Mouse (Mus musculus): ENCODE data around the gene Plekhg1. TPM values are rescaled to one million over a fixed set of nuclear protein-coding genes. Genes with fewer than 3 reads are reported as not detected.

The Plekhg1 gene
- total and polyA plus RNA-seq, 3 experiments: 3.6 to 11.0 (median 7.6) TPM

DNA sequence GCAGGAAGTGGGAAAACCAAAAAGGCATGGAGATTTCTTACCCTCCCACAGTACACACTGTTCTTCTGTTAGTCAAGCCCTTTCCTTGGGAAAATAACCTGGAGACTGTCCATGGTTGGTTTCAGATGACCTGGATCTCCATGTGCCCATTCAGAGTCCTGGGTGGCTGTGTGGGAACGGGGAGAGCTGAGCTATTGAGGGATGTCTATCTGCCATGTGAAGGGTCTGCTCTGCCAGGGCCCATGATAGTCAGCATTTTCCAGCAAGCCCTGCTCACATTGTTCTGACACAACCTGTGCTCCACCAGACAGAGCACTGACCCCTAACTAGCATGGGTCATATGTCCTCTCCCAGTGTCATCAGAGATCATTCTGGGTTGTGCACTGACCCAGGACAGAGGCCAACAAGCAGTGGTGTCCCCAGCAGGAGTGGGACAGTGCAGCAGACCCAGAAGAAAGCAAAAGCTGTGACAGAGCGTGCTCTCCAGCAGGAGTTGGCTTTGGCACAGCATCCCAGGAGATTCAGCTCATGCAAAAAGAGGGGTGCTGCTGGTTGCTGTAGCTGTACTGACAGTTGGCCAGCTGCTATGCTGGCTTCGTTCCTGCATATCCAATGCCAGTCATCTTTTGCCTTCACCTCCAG lies 24.7 kb upstream of the Plekhg1 start:
- H3K4me3 ChIP-seq: no peak overlapping the region
- H3K27ac ChIP-seq: peak overlapping the region; percentile 24; the same call in 1 of the 2 replicates
- no peaks in the 10 kb centered on the region for H3K27me3 ChIP-seq (ENCODE audit: control insufficient read depth, insufficient read depth, low read length)
- no peak overlapping the region for H3K9ac ChIP-seq (ENCODE audit: low read depth, low read length)
- DNase-seq: peak; percentile 32 to 51
- WGBS: 79% methylated on average over 3 of the region's 3 CpGs
- intact Hi-C loops (cut with DNase I): no loop called here
- peaks cover 2% of the 10 kb centered on the region for H3K36me3 ChIP-seq (ENCODE audit: control insufficient read depth, insufficient read depth, low read length)
- H3K4me1 ChIP-seq (ENCODE audit: control insufficient read depth, insufficient read depth, low read length): peaks cover 1% of the 10 kb centered on the region; the same call in 1 of the 2 replicates
- TF ChIP-seq POLR2A (IDR thresholded peaks at IDR 0.05; ENCODE audit: insufficient read depth, low read depth, low read length): no peak
- TF ChIP-seq CTCF (IDR thresholded peaks at IDR 0.05): 0 out of 2 replicates have a peak, but pooled peaks have one; percentile 5
- no peaks in the 10 kb centered on the region for H3K79me2 ChIP-seq (replicated peaks; ENCODE audit: control insufficient read depth, insufficient read depth, low read length)

DNA sequence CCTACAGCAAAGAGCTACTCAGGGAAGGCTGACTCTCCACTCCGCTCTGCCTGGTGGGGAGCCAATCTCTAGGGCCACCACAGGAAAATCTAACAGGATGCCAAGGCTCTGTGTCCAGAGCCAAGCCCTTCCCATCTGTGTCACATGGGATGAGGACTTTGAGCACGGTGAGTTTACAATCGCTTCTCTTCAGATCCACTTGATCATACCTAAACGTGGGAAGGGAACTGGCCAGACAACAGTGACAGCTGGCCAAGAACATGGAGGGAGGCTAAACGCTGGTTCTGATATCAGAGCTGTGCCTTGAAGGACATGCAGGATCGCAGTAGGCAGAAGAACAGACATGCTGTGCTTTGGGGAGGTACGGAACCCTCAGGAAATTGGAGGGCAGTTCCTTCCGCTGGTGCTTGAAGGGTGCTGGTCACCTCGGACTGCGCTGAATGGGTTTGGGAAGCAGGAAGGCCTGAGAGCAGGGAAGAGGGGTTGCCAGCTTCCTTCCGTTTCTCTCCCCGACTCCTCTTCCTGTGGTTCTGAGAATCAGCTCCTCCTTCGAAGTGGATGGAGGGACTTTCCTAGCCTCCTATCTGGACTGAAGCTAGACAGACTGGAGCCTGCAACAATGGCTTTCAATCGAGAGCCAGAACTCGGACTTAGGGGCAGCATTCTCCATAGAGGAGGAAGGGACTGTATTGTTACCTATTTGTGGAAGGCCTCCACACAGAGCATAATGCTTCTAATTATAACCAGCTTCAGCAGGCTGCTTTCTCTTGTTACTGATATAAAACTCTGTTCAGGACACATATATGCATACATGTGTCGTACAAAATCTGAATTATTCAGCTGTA lies 21.9 kb upstream of the Plekhg1 start:
- Histone ChIP-seq H3K27ac (peak overlapping the region; percentile 91), H3K27me3 (ENCODE audit: control insufficient read depth, insufficient read depth, low read length) (no peaks in the 10 kb centered on the region), H3K4me3 (peak overlapping the region; percentile 36), H3K4me1 (ENCODE audit: control insufficient read depth, insufficient read depth, low read length) (peaks cover 1% of the 10 kb centered on the region; the same call in 1 of the 2 replicates), H3K79me2 (replicated peaks; ENCODE audit: control insufficient read depth, insufficient read depth, low read length) (no peaks in the 10 kb centered on the region), H3K36me3 (ENCODE audit: control insufficient read depth, insufficient read depth, low read length) (peaks cover 2% of the 10 kb centered on the region), H3K9ac (ENCODE audit: low read depth, low read length) (peak overlapping the region; percentile 58)
- DNase-seq: peak; percentile 74 to 83
- TF ChIP-seq CTCF (IDR thresholded peaks at IDR 0.05): peak; percentile 13; the same call in 1 of the 2 replicates
- peak; percentile 74 for TF ChIP-seq POLR2A (IDR thresholded peaks at IDR 0.05; ENCODE audit: insufficient read depth, low read depth, low read length)
- TF ChIP-seq EP300 (IDR thresholded peaks at IDR 0.05; ENCODE audit: insufficient read depth, low read depth, low read length): 0 out of 2 replicates have a peak, but pooled peaks have one; percentile 49
- 8% methylated on average over 16 of the region's 16 CpGs for WGBS
- intact Hi-C loops (cut with DNase I): loop anchor here (1.0 to 2.0 kb wide), 3 partner anchors 21 to 71 kb away; no protein-coding TSS in a partner anchor

DNA sequence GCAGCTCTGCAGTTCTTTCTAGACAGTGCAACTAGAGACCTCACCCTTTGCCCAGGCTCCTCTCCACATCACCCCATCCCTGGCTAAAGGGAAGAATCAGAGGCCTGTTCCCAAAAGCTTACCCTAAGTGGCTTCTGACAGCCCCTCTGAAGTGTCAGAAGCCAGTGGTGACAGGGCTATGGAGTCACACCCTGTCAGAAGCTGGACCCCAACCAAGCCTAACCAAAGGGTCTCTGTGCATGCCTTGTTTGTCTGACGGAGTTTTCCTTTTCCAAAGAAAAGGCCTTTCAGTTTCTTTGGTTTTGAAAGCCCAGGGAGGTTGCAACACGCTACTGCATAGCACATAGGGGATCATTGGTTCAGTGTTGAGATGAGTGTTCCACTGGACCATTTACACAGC lies 19.9 kb upstream of the Plekhg1 start:
- Histone ChIP-seq H3K27me3 (ENCODE audit: control insufficient read depth, insufficient read depth, low read length) (no peaks in the 10 kb centered on the region), H3K36me3 (ENCODE audit: control insufficient read depth, insufficient read depth, low read length) (peaks cover 2% of the 10 kb centered on the region), H3K4me1 (ENCODE audit: control insufficient read depth, insufficient read depth, low read length) (peaks cover 1% of the 10 kb centered on the region; the same call in 1 of the 2 replicates), H3K4me3 (no peak overlapping the region), H3K79me2 (replicated peaks; ENCODE audit: control insufficient read depth, insufficient read depth, low read length) (no peaks in the 10 kb centered on the region), H3K27ac (no peak overlapping the region), H3K9ac (ENCODE audit: low read depth, low read length) (no peak overlapping the region)
- no peak for TF ChIP-seq EP300 (IDR thresholded peaks at IDR 0.05; ENCODE audit: insufficient read depth, low read depth, low read length)
- no peak for TF ChIP-seq CTCF (IDR thresholded peaks at IDR 0.05)
- no peak for TF ChIP-seq POLR2A (IDR thresholded peaks at IDR 0.05; ENCODE audit: insufficient read depth, low read depth, low read length)
- WGBS: 90% methylated on average over 2 of the region's 2 CpGs
- DNase-seq: no peak
- intact Hi-C loops (cut with DNase I): no loop called here

DNA sequence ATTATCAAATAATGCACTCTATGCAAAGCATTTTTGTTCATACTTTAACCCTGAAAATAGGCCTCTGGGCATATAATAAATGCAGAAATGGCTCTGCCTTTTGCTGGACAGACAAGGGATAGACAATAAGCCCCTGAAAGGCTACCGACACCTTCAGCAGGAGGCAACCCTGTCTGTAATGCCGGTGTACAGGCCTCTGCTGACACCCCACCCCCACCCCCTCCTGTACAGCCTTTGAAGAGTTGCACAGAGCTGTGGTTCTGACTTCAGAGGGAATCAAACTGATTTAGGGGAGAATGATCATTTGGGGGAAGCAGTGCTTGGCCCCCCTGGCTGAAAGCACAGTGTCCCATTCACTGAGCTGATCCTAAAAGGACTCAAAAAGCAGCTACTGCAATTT lies 17.8 kb upstream of the Plekhg1 start:
- H3K9ac ChIP-seq (ENCODE audit: low read depth, low read length): no peak overlapping the region
- DNase-seq: no peak
- H3K4me3 ChIP-seq: no peak overlapping the region
- peaks cover 2% of the 10 kb centered on the region for H3K36me3 ChIP-seq (ENCODE audit: control insufficient read depth, insufficient read depth, low read length)
- H3K4me1 ChIP-seq (ENCODE audit: control insufficient read depth, insufficient read depth, low read length): peaks cover 1% of the 10 kb centered on the region; the same call in 1 of the 2 replicates
- no peaks in the 10 kb centered on the region for H3K79me2 ChIP-seq (replicated peaks; ENCODE audit: control insufficient read depth, insufficient read depth, low read length)
- H3K27ac ChIP-seq: no peak overlapping the region
- intact Hi-C loops (cut with DNase I): no loop called here
- TF ChIP-seq EP300 (IDR thresholded peaks at IDR 0.05; ENCODE audit: insufficient read depth, low read depth, low read length) (no peak), POLR2A (IDR thresholded peaks at IDR 0.05; ENCODE audit: insufficient read depth, low read depth, low read length) (no peak), CTCF (IDR thresholded peaks at IDR 0.05) (no peak)
- H3K27me3 ChIP-seq (ENCODE audit: control insufficient read depth, insufficient read depth, low read length): no peaks in the 10 kb centered on the region
- WGBS: 69% methylated on average over 2 of the region's 2 CpGs

DNA sequence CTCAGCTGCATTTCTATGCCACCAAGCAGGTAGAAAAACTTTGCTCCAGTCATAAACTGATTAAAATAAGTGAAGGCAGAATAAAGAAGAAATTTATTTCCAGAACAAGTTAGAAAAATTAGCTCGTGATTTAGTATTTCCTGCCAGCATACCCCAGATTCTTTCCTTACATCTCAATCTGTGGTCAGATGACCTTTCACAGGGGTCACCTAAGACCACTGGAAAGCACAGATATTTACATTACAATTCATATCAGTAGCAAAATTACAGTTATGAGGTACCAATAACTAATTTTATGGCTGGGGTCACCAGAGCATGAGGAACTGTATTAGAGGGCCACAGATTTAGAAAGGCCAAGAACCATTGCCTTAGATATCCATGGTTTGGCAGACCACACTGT lies 15.5 kb upstream of the Plekhg1 start:
- no peak overlapping the region for H3K27ac ChIP-seq
- 74% methylated on average over 1 of the region's 1 CpGs for WGBS
- no peaks in the 10 kb centered on the region for H3K79me2 ChIP-seq (replicated peaks; ENCODE audit: control insufficient read depth, insufficient read depth, low read length)
- H3K27me3 ChIP-seq (ENCODE audit: control insufficient read depth, insufficient read depth, low read length): no peaks in the 10 kb centered on the region
- DNase-seq: no peak
- TF ChIP-seq CTCF (IDR thresholded peaks at IDR 0.05): no peak
- TF ChIP-seq EP300 (IDR thresholded peaks at IDR 0.05; ENCODE audit: insufficient read depth, low read depth, low read length): no peak
- TF ChIP-seq POLR2A (IDR thresholded peaks at IDR 0.05; ENCODE audit: insufficient read depth, low read depth, low read length): no peak
- H3K36me3 ChIP-seq (ENCODE audit: control insufficient read depth, insufficient read depth, low read length): no peaks in the 10 kb centered on the region
- no peak overlapping the region for H3K4me3 ChIP-seq
- no peak overlapping the region for H3K9ac ChIP-seq (ENCODE audit: low read depth, low read length)
- H3K4me1 ChIP-seq (ENCODE audit: control insufficient read depth, insufficient read depth, low read length): 0 out of 2 replicates have a peak, but pooled peaks cover under 1% of the 10 kb centered on the region
- intact Hi-C loops (cut with DNase I): no loop called here
